In genomic region chr14:52775816-52776215, GRCm38 (mm10) we compare ENCODE assay signal across 7 mouse cellular contexts.
DNase-seq lines count a peak whose midpoint lies in the region; ATAC-seq and TF ChIP-seq lines count a peak whose summit lies in the region.
"Not testable (repeated sequence)": the region's sequence is repeated elsewhere in the genome, so short reads cannot be mapped to it uniquely, and the experiment has no call there.

No protein-coding gene starts in this region.

- not testable (repeated sequence) for H3K4me3 ChIP-seq in CH12.LX (replicated peaks in 1 of 3; ENCODE audit: low read depth in 2 of 3, low read length in 2 of 3, poor library complexity in 1 of 3); forebrain, postnatal 0 days (ENCODE audit: low read depth, low read length); layer of hippocampus, adult 2 months

- TF ChIP-seq RAD21 in CH12.LX (IDR thresholded peaks at IDR 0.05; ENCODE audit: low read depth, low read length): not testable (repeated sequence)

- not testable (repeated sequence) for H3K79me2 ChIP-seq in CH12.LX (replicated peaks; ENCODE audit: control insufficient read depth, extremely low read depth, insufficient read depth, poor library complexity, severe bottlenecking)

- ATAC-seq in forebrain, postnatal 0 days: not testable (repeated sequence)
- ATAC-seq in megakaryocyte progenitor cell, adult 5-6 weeks (replicated peaks; ENCODE audit: poor library complexity): peak; percentile 69; the same call in 1 of the 2 replicates

- peak; percentile 15 for DNase-seq in CH12.LX (ENCODE audit: extremely low read depth)
- DNase-seq in ZHBTc4 (ENCODE audit: low read depth, low spot score): peak; percentile 36
- not testable (repeated sequence) for DNase-seq in forebrain, postnatal 0 days; layer of hippocampus, adult 2 months (ENCODE audit: low spot score in 2 of 2)
- peak; percentile 3 for DNase-seq in right cerebral cortex, postnatal 14 days
- peak; percentile 60 for DNase-seq in thymus, postnatal 4 days

- not testable (repeated sequence) for H3K9ac ChIP-seq in CH12.LX (ENCODE audit: insufficient read depth, low read depth); forebrain, postnatal 0 days

- not testable (repeated sequence) for H3K4me1 ChIP-seq in CH12.LX (ENCODE audit: control insufficient read depth in 1 of 2, insufficient read depth in 2 of 2); forebrain, postnatal 0 days (ENCODE audit: insufficient read depth)

- 90% methylated on average over 2 of the region's 2 CpGs for WGBS in forebrain, postnatal 0 days

- in situ Hi-C loops in CH12.LX (cut with MboI; ENCODE audit: low pct_ligation_motif_present, low pct_unique_long_range_greater_than_20kb, low sequenced_read_pairs): not testable (repeated sequence)

- dilution Hi-C loops in CH12.LX (cut with MboI; ENCODE audit: extremely low pct_ligation_motif_present, extremely low pct_unique_long_range_greater_than_20kb, low sequenced_read_pairs): not testable (repeated sequence)

- not testable (repeated sequence) for TF ChIP-seq EP300 in CH12.LX (IDR thresholded peaks at IDR 0.05; ENCODE audit: low read length)

- not testable (repeated sequence) for TF ChIP-seq POLR2A in CH12.LX (IDR thresholded peaks at IDR 0.05; ENCODE audit: low read depth, low read length)

- H3K4me2 ChIP-seq in CH12.LX (ENCODE audit: insufficient read depth, low read depth, poor library complexity, severe bottlenecking); forebrain, postnatal 0 days (ENCODE audit: low read depth): not testable (repeated sequence)

- not testable (repeated sequence) for H3K36me3 ChIP-seq in CH12.LX (replicated peaks in 1 of 2; ENCODE audit: control insufficient read depth in 1 of 2, insufficient read depth in 1 of 2, low read length in 1 of 2); forebrain, postnatal 0 days (ENCODE audit: insufficient read depth)

- not testable (repeated sequence) for H3K27me3 ChIP-seq in CH12.LX (replicated peaks); forebrain, postnatal 0 days (ENCODE audit: insufficient read depth, low read length)

- H3K27ac ChIP-seq in CH12.LX (ENCODE audit: insufficient read depth, low read depth); forebrain, postnatal 0 days (ENCODE audit: low read depth, low read length); layer of hippocampus, adult 2 months: not testable (repeated sequence)

- H3K9me3 ChIP-seq in CH12.LX (replicated peaks; ENCODE audit: low read length); forebrain, postnatal 0 days (ENCODE audit: low read length): not testable (repeated sequence)

- peak in 1 of 2 experiments; percentile 48; a peak in 2 of 4 replicates for TF ChIP-seq CTCF in CH12.LX (conservative IDR thresholded peaks at IDR 0.05 in 1 of 2, IDR thresholded peaks at IDR 0.05 in 1 of 2; ENCODE audit: low read depth in 2 of 2, low read length in 2 of 2)
- 0 out of 2 replicates have a peak, but pooled peaks have one; percentile 3 for TF ChIP-seq CTCF in forebrain, postnatal 0 days (IDR thresholded peaks at IDR 0.05; ENCODE audit: low read depth)
- TF ChIP-seq CTCF in layer of hippocampus, adult 2 months (conservative IDR thresholded peaks at IDR 0.05): peak; percentile 49
